Mouse (Mus musculus) brain, embryonic 18.5 days (tissue): ENCODE data around the gene Nova2.

Experiments used
- DNase-seq: peaks from one replicate; pipeline ENCODE4 v3.0.0-alpha.2; 2012; ENCODE audit warnings: low read depth, low spot score

The Nova2 gene

GRCm38 (mm10) chr7:18978381-18978780, 52.7 kb downstream of the Nova2 start:
- DNase-seq, result no peak

GRCm38 (mm10) chr7:18986503-18986902, 60.8 kb downstream of the Nova2 start:
- DNase-seq, result no peak

- DNase-seq, result no peak
Measured at GRCm38 (mm10) chr7:18987100-18987499, 61.4 kb downstream of the Nova2 start, which contains the start of gene Nanos2. Gene Nanos2 (plus strand): TSS chr7:18987400.

GRCm38 (mm10) chr7:18987747-18988146, 62.1 kb downstream of the Nova2 start:
- DNase-seq, result no peak

- DNase-seq, result no peak
Measured at GRCm38 (mm10) chr7:18988780-18989179, 63.1 kb downstream of the Nova2 start.

- DNase-seq, result no peak
Measured at GRCm38 (mm10) chr7:18989995-18990394, 64.3 kb downstream of the Nova2 start.

- DNase-seq, result peak; percentile 100
Measured at GRCm38 (mm10) chr7:18990601-18991295, 65.1 kb downstream of the Nova2 start, which contains the start of gene Mypop. Gene Mypop (plus strand): TSS chr7:18991245.

- DNase-seq, result no peak
Measured at GRCm38 (mm10) chr7:18991660-18992293, 66.1 kb downstream of the Nova2 start.

- no peak for DNase-seq
Measured at GRCm38 (mm10) chr7:18992294-18992675, 66.6 kb downstream of the Nova2 start.

GRCm38 (mm10) chr7:18993036-18993435, 67.3 kb downstream of the Nova2 start:
- DNase-seq, result no peak

- no peak for DNase-seq
Measured at GRCm38 (mm10) chr7:18998835-18999234, 73.1 kb downstream of the Nova2 start.

- no peak for DNase-seq
Measured at GRCm38 (mm10) chr7:19000421-19000820, 74.7 kb downstream of the Nova2 start.

- DNase-seq, result no peak
Measured at GRCm38 (mm10) chr7:19001066-19001806, 75.5 kb downstream of the Nova2 start.

- DNase-seq, result no peak
Measured at GRCm38 (mm10) chr7:19001807-19002085, 76.1 kb downstream of the Nova2 start.

GRCm38 (mm10) chr7:19002115-19002514, 76.4 kb downstream of the Nova2 start:
- DNase-seq, result no peak

- DNase-seq, result peak; percentile 87
Measured at GRCm38 (mm10) chr7:19002848-19003498, 77.3 kb downstream of the Nova2 start.

GRCm38 (mm10) chr7:19003902-19004630, 78.4 kb downstream of the Nova2 start, which contains the start of gene Irf2bp1:
Gene Irf2bp1 (plus strand): TSS chr7:19004044.
- peak; percentile 90 for DNase-seq

GRCm38 (mm10) chr7:19004631-19005079, 79.0 kb downstream of the Nova2 start:
- DNase-seq, result no peak

- DNase-seq, result no peak
Measured at GRCm38 (mm10) chr7:19005417-19006121, 79.9 kb downstream of the Nova2 start.

- no peak for DNase-seq
Measured at GRCm38 (mm10) chr7:19006476-19006875, 80.8 kb downstream of the Nova2 start.
